Mouse (Mus musculus) kidney, embryonic 15.5 days (tissue): ENCODE data around the gene Acvr2b. TPM values are rescaled to one million over a fixed set of nuclear protein-coding genes. Genes with fewer than 3 reads are reported as not detected.

Experiments used
- ATAC-seq: fragments of 200-750 bp; cut with Nextera tagmentation; replicated peaks from 2 replicates; pipeline ENCODE4 v1.8.0; 2017; ENCODE audit warnings: moderate TSS enrichment; ENCODE audit not compliant: low FRiP score
- H3K27ac ChIP-seq: fragments of 300-500 bp; sonication (generic); 2 replicates; pipeline ENCODE4 v1.5.1; 2015; ENCODE audit warnings: mild to moderate bottlenecking, inconsistent platforms
- H3K27me3 ChIP-seq: fragments of 300-500 bp; sonication (generic); 2 replicates; pipeline ENCODE4 v1.6.1; 2015; ENCODE audit warnings: inconsistent platforms
- H3K36me3 ChIP-seq: fragments of 300-500 bp; sonication (generic); 2 replicates; pipeline ENCODE4 v1.6.1; 2015; ENCODE audit warnings: inconsistent platforms
- H3K4me1 ChIP-seq: fragments of 300-500 bp; sonication (generic); 2 replicates; pipeline ENCODE4 v1.6.1; 2015; ENCODE audit warnings: inconsistent platforms
- H3K4me2 ChIP-seq: fragments of 300-500 bp; sonication (generic); 2 replicates; pipeline ENCODE4 v1.6.1; 2015; ENCODE audit warnings: moderate library complexity, mild to moderate bottlenecking, inconsistent platforms
- H3K4me3 ChIP-seq: fragments of 300-500 bp; sonication (generic); replicated peaks from 2 replicates; pipeline ENCODE4 v1.5.1; 2015; ENCODE audit warnings: mild to moderate bottlenecking, inconsistent platforms
- H3K9ac ChIP-seq: fragments of 300-500 bp; sonication (generic); 2 replicates; pipeline ENCODE4 v1.6.1; 2015; ENCODE audit warnings: mild to moderate bottlenecking, inconsistent platforms
- H3K9me3 ChIP-seq: fragments of 300-500 bp; sonication (generic); replicated peaks from 2 replicates; pipeline ENCODE4 v1.6.1; 2016; ENCODE audit warnings: inconsistent platforms
- WGBS: fragments of 180-500 bp; shearing (Covaris S2); methylation state at CpG from one replicate; pipeline ENCODE4 v1.1.7; 2015; ENCODE audit warnings: mixed read lengths; 5-methylcytosine and 5-hydroxymethylcytosine counted together
- polyA plus RNA-seq: library from polyadenylated mRNA; unstranded; fragments of >200 nt; fragmentation: Nextera tagmentation; extraction: Ambion mirVana; gene quantifications from 2 replicates; pipeline ENCODE4 v1.2.1, GENCODE M21; 2015

Acvr2b gene
- polyA plus RNA-seq, 1 experiment from 2014 or later = 36.4 TPM

- H3K4me1 ChIP-seq = peaks cover 17% of the 10 kb centered on the region
- H3K27me3 ChIP-seq = no peaks in the 10 kb centered on the region
- H3K36me3 ChIP-seq = peaks cover 33% of the 10 kb centered on the region
- H3K27ac ChIP-seq = peak within 1 kb of the TSS; percentile 86
- peak within 1 kb of the TSS; percentile 86 for H3K4me2 ChIP-seq
- H3K4me3 ChIP-seq = peak within 1 kb of the TSS; percentile 74
- H3K9me3 ChIP-seq = no peaks in the 10 kb centered on the region
- ATAC-seq = peak; percentile 95
- H3K9ac ChIP-seq = peak within 1 kb of the TSS; percentile 90
- under 1% methylated on average over 52 of the region's 52 CpGs for WGBS
These were observed 43.0 kb downstream of the Acvr2b start, which contains the start of gene Exog for GRCm38 (mm10) chr9:119444738-119445429. Exog (plus strand) TSS chr9:119444943.

GRCm38 (mm10) chr9:119445737-119446136 lies 43.8 kb downstream of the Acvr2b start:
- Histone ChIP-seq H3K4me1 (peaks cover 17% of the 10 kb centered on the region), H3K36me3 (peaks cover 40% of the 10 kb centered on the region), H3K27me3 (no peaks in the 10 kb centered on the region), H3K9ac (peak overlapping the region; percentile 90), H3K27ac (no peak overlapping the region), H3K4me3 (peak overlapping the region; percentile 74), H3K9me3 (no peaks in the 10 kb centered on the region), H3K4me2 (peak overlapping the region; percentile 86)
- ATAC-seq = no peak
- 37% methylated on average over 6 of the region's 6 CpGs for WGBS

- Histone ChIP-seq H3K4me3 (no peak overlapping the region), H3K36me3 (peaks cover 61% of the 10 kb centered on the region), H3K27ac (no peak overlapping the region), H3K4me1 (no peaks in the 10 kb centered on the region), H3K9ac (no peak overlapping the region), H3K9me3 (no peaks in the 10 kb centered on the region), H3K27me3 (no peaks in the 10 kb centered on the region), H3K4me2 (no peak overlapping the region)
- no peak for ATAC-seq
- WGBS = 88% methylated on average over 14 of the region's 14 CpGs
These were observed 54.0 kb downstream of the Acvr2b start for GRCm38 (mm10) chr9:119455967-119456366.

- no peaks in the 10 kb centered on the region for H3K27me3 ChIP-seq
- H3K9ac ChIP-seq = no peak overlapping the region
- H3K27ac ChIP-seq = no peak overlapping the region
- H3K4me1 ChIP-seq = no peaks in the 10 kb centered on the region
- no peak overlapping the region for H3K4me2 ChIP-seq
- 85% methylated on average over 14 of the region's 14 CpGs for WGBS
- ATAC-seq = no peak
- H3K9me3 ChIP-seq = no peaks in the 10 kb centered on the region
- H3K4me3 ChIP-seq = no peak overlapping the region
- H3K36me3 ChIP-seq = peaks cover 61% of the 10 kb centered on the region
These were observed 55.2 kb downstream of the Acvr2b start for GRCm38 (mm10) chr9:119457122-119457521.

- 49% methylated on average over 8 of the region's 8 CpGs for WGBS
- Histone ChIP-seq H3K9me3 (no peaks in the 10 kb centered on the region), H3K9ac (no peak overlapping the region), H3K27me3 (no peaks in the 10 kb centered on the region), H3K36me3 (peaks cover 71% of the 10 kb centered on the region), H3K4me3 (no peak overlapping the region), H3K27ac (no peak overlapping the region), H3K4me1 (no peaks in the 10 kb centered on the region), H3K4me2 (no peak overlapping the region)
- ATAC-seq = no peak
These were observed 58.5 kb downstream of the Acvr2b start for GRCm38 (mm10) chr9:119460410-119460809.

GRCm38 (mm10) chr9:119465056-119465455 lies 63.1 kb downstream of the Acvr2b start:
- H3K27ac ChIP-seq = no peak overlapping the region
- no peaks in the 10 kb centered on the region for H3K4me1 ChIP-seq
- H3K27me3 ChIP-seq = no peaks in the 10 kb centered on the region
- no peak overlapping the region for H3K4me3 ChIP-seq
- no peak for ATAC-seq
- 90% methylated on average over 6 of the region's 6 CpGs for WGBS
- no peak overlapping the region for H3K4me2 ChIP-seq
- no peak overlapping the region for H3K9ac ChIP-seq
- peaks cover 71% of the 10 kb centered on the region for H3K36me3 ChIP-seq
- H3K9me3 ChIP-seq = no peaks in the 10 kb centered on the region

- no peaks in the 10 kb centered on the region for H3K4me1 ChIP-seq
- no peak overlapping the region for H3K4me3 ChIP-seq
- WGBS = 65% methylated on average over 7 of the region's 7 CpGs
- no peaks in the 10 kb centered on the region for H3K9me3 ChIP-seq
- H3K9ac ChIP-seq = no peak overlapping the region
- H3K4me2 ChIP-seq = no peak overlapping the region
- H3K27me3 ChIP-seq = no peaks in the 10 kb centered on the region
- H3K36me3 ChIP-seq = peaks cover 73% of the 10 kb centered on the region
- H3K27ac ChIP-seq = no peak overlapping the region
- ATAC-seq = 0 out of 2 replicates have a peak, but pooled peaks have one; percentile 77
These were observed 63.7 kb downstream of the Acvr2b start for GRCm38 (mm10) chr9:119465595-119465994.

GRCm38 (mm10) chr9:119469691-119470353 lies 67.9 kb downstream of the Acvr2b start:
- Histone ChIP-seq H3K36me3 (peaks cover 31% of the 10 kb centered on the region), H3K9me3 (no peaks in the 10 kb centered on the region), H3K27me3 (no peaks in the 10 kb centered on the region), H3K4me3 (no peak overlapping the region), H3K4me2 (no peak overlapping the region), H3K9ac (no peak overlapping the region), H3K27ac (no peak overlapping the region), H3K4me1 (peaks cover 11% of the 10 kb centered on the region; the same call in 1 of the 2 replicates)
- 82% methylated on average over 8 of the region's 8 CpGs for WGBS
- 0 out of 2 replicates have a peak, but pooled peaks have one; percentile 41 for ATAC-seq

GRCm38 (mm10) chr9:119472412-119472918 lies 70.5 kb downstream of the Acvr2b start:
- H3K36me3 ChIP-seq = peaks cover 10% of the 10 kb centered on the region
- H3K4me1 ChIP-seq = peaks cover 15% of the 10 kb centered on the region
- no peaks in the 10 kb centered on the region for H3K9me3 ChIP-seq
- no peak overlapping the region for H3K4me3 ChIP-seq
- no peak overlapping the region for H3K27ac ChIP-seq
- 67% methylated on average over 11 of the region's 11 CpGs for WGBS
- no peaks in the 10 kb centered on the region for H3K27me3 ChIP-seq
- H3K4me2 ChIP-seq = no peak overlapping the region
- H3K9ac ChIP-seq = no peak overlapping the region
- ATAC-seq = no peak

- Histone ChIP-seq H3K4me1 (peaks cover 21% of the 10 kb centered on the region), H3K4me3 (no peak overlapping the region), H3K36me3 (peaks cover 5% of the 10 kb centered on the region), H3K9ac (no peak overlapping the region), H3K27me3 (no peaks in the 10 kb centered on the region), H3K27ac (no peak overlapping the region), H3K4me2 (no peak overlapping the region), H3K9me3 (no peaks in the 10 kb centered on the region)
- 90% methylated on average over 1 of the region's 1 CpGs for WGBS
- ATAC-seq = no peak
These were observed 71.1 kb downstream of the Acvr2b start for GRCm38 (mm10) chr9:119473011-119473410.

- H3K36me3 ChIP-seq = peaks cover 3% of the 10 kb centered on the region; the same call in 1 of the 2 replicates
- H3K9me3 ChIP-seq = no peaks in the 10 kb centered on the region
- H3K27ac ChIP-seq = no peak overlapping the region
- no peak overlapping the region for H3K9ac ChIP-seq
- no peak for ATAC-seq
- no peak overlapping the region for H3K4me3 ChIP-seq
- H3K27me3 ChIP-seq = no peaks in the 10 kb centered on the region
- WGBS = 75% methylated on average over 9 of the region's 9 CpGs
- peaks cover 25% of the 10 kb centered on the region for H3K4me1 ChIP-seq
- no peak overlapping the region for H3K4me2 ChIP-seq
These were observed 71.8 kb downstream of the Acvr2b start for GRCm38 (mm10) chr9:119473608-119474164.
